Mouse (Mus musculus): ENCODE measurements around the gene Bend3.
A peak's percentile ranks its signal among the peaks of the same experiment; 100 is the strongest.

Gene Bend3

GRCm38 (mm10) chr10:43538831-43539230 is 60.2 kb downstream of the Bend3 start:
- DNase-seq: peak; percentile 59 to 65

GRCm38 (mm10) chr10:43539746-43540310 is 61.2 kb downstream of the Bend3 start:
- DNase-seq: no peak

GRCm38 (mm10) chr10:43540442-43541152 is 62.0 kb downstream of the Bend3 start, which contains the start of gene 1700021F05Rik:
1700021F05Rik (minus strand) TSS chr10:43540994.
- peak; percentile 95 to 96 for DNase-seq

- no peak for DNase-seq
These were observed 62.5 kb downstream of the Bend3 start for GRCm38 (mm10) chr10:43541153-43541544.

- DNase-seq: no peak
These were observed 70.8 kb downstream of the Bend3 start for GRCm38 (mm10) chr10:43549411-43549810.

- DNase-seq: no peak
These were observed 72.3 kb downstream of the Bend3 start for GRCm38 (mm10) chr10:43550923-43551322.

GRCm38 (mm10) chr10:43551388-43551787 is 72.8 kb downstream of the Bend3 start:
- no peak for DNase-seq

- no peak for DNase-seq
These were observed 79.1 kb downstream of the Bend3 start for GRCm38 (mm10) chr10:43557630-43558165.

GRCm38 (mm10) chr10:43559313-43559712 is 80.7 kb downstream of the Bend3 start:
- DNase-seq: no peak

- DNase-seq: no peak
These were observed 82.1 kb downstream of the Bend3 start for GRCm38 (mm10) chr10:43560765-43561164.

GRCm38 (mm10) chr10:43561311-43561710 is 82.7 kb downstream of the Bend3 start:
- no peak for DNase-seq
